Mouse (Mus musculus) lung, embryonic 14.5 days (tissue): ENCODE measurements around the gene Cdc42se1. TPM values are rescaled to one million over a fixed set of nuclear protein-coding genes. Genes with fewer than 3 reads are reported as not detected.

Experiments used
- ATAC-seq: fragments of 200-750 bp; cut with Nextera tagmentation; 2 replicates; pipeline ENCODE4 v1.8.0; 2017; ENCODE audit warnings: mild to moderate bottlenecking, moderate TSS enrichment, moderate library complexity; ENCODE audit not compliant: insufficient read depth
- DNase-seq: peaks from one replicate; pipeline ENCODE4 v3.0.0-alpha.2; 2015
- H3K27ac ChIP-seq: fragments of 300-500 bp; sonication (generic); 2 replicates; pipeline ENCODE4 v1.5.1; 2014; ENCODE audit warnings: low read depth, mild to moderate bottlenecking, moderate library complexity
- H3K27me3 ChIP-seq: fragments of 300-500 bp; sonication (generic); 2 replicates; pipeline ENCODE4 v1.6.1; 2014; ENCODE audit warnings: low read length, control low read depth; ENCODE audit not compliant: insufficient read depth
- H3K36me3 ChIP-seq: fragments of 300-500 bp; sonication (generic); 2 replicates; pipeline ENCODE4 v1.6.1; 2014; ENCODE audit warnings: control low read depth; ENCODE audit not compliant: insufficient read depth
- H3K4me1 ChIP-seq: fragments of 300-500 bp; sonication (generic); 2 replicates; pipeline ENCODE4 v1.6.1; 2014; ENCODE audit warnings: antibody characterized with exemption, control low read depth; ENCODE audit not compliant: insufficient read depth
- H3K4me2 ChIP-seq: fragments of 300-500 bp; sonication (generic); 2 replicates; pipeline ENCODE4 v1.6.1; 2014; ENCODE audit warnings: mild to moderate bottlenecking
- H3K4me3 ChIP-seq: fragments of 300-500 bp; sonication (generic); 2 replicates; pipeline ENCODE4 v1.5.1; 2014; ENCODE audit warnings: low read depth, low read length
- H3K9ac ChIP-seq: fragments of 300-500 bp; sonication (generic); 2 replicates; pipeline ENCODE4 v1.6.1; 2014
- H3K9me3 ChIP-seq: fragments of 300-500 bp; sonication (generic); 2 replicates; pipeline ENCODE4 v1.6.1; 2016; ENCODE audit warnings: low read depth, low read length, control low read depth
- CTCF ChIP-seq: IDR thresholded peaks from 2 replicates; pipeline ENCODE4 v1.5.1; 2016; ENCODE audit warnings: antibody characterized with exemption, low read depth
- WGBS: fragments of 180-500 bp; shearing (Covaris S2); extraction: QIAGEN DNeasy Blood & Tissue Kit; methylation state at CpG from one replicate; pipeline ENCODE4 v1.1.7; 2014; 5-methylcytosine and 5-hydroxymethylcytosine counted together
- polyA plus RNA-seq: library from polyadenylated mRNA; unstranded; fragments of >200 nt; fragmentation: Nextera tagmentation; extraction: Ambion mirVana; gene quantifications from 2 replicates; pipeline ENCODE4 v1.2.1, GENCODE M21; 2014

Gene Cdc42se1
- 127 and 131 TPM in 2 replicates for polyA plus RNA-seq

DNA sequence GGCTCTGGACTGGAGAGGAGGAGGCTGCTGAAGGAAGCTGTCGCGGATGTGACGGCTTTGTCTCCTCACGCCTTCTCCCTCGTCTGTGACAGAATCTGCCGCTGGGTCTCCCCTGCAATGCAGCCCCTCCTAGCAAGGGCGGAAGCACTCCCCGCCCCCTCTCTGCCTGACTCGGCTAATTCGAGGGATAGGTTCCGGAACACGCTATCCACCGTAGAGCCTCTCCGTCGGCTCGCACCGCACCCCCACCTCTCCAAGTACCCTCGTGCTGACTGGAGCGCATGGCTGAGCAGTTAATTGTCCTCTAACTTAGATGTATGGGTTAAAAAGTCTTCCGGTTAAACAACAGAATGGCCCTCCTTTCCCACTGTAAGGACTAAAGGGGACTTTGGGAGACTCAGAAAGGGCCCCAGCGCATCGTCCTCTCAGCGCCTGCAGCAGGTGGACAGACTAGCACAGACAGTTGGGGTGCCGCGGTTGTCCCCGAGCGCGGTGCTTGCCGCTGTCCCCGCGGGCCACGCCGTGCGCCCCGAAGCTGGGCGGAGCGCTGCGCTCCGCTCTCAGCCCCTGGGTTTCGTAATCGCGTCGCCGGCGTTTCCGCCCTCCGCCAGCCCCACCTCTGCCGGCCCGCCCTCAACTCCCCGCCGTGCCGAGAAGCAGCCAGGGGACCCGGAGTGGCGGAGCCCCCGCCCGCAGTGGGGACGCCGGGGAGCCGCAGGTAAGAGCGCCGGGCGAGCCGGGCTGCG, at the start of gene Cdc42se1:
Gene Cdc42se1 (plus strand): TSS at position 585 of the 746 bp plus-strand sequence.
- ATAC-seq = peak; percentile 86
- peaks cover 19% of the 10 kb centered on the region; the same call in 1 of the 2 replicates for H3K4me1 ChIP-seq
- under 1% methylated on average over 64 of the region's 64 CpGs for WGBS

DNA sequence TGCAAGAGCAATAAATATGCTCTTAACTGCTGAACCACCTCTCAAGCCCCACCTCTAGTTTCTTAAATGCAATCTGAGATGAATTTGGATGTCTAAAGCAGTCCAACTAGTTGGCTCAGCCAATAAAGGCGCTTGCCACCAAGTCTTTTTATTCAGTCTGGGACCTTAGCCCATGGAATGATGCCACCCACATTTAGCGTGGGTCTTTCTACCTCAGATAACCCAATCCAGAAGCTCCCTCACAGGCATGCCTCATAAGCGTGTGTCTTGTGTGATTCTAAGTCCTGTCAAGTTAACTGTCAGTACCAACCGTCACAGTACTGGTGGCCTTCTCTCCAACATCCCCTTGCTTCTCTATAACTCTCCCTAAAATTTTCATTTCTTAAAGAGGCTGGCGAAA, 49.6 kb upstream of the Cdc42se1 start:
- no peak for TF ChIP-seq CTCF
- no peak overlapping the region for H3K4me2 ChIP-seq
- H3K27ac ChIP-seq = no peak overlapping the region
- peaks cover 12% of the 10 kb centered on the region; the same call in 1 of the 2 replicates for H3K36me3 ChIP-seq
- no peak overlapping the region for H3K9ac ChIP-seq
- H3K9me3 ChIP-seq = no peaks in the 10 kb centered on the region
- H3K27me3 ChIP-seq = peaks cover 2% of the 10 kb centered on the region
- DNase-seq (no peak), ATAC-seq (no peak)
- no peaks in the 10 kb centered on the region for H3K4me1 ChIP-seq
- no peak overlapping the region for H3K4me3 ChIP-seq
- 76% methylated on average over 5 of the region's 5 CpGs for WGBS

More for the DNA sequence above, at the start of gene Cdc42se1:
- peak within 1 kb of the TSS; percentile 94 for H3K4me3 ChIP-seq
- H3K9me3 ChIP-seq = no peaks in the 10 kb centered on the region
- H3K4me2 ChIP-seq = peak within 1 kb of the TSS; percentile 94
- no peaks in the 10 kb centered on the region for H3K27me3 ChIP-seq
- DNase-seq = peak; percentile 94
- peak within 1 kb of the TSS; percentile 90 for H3K9ac ChIP-seq
- TF ChIP-seq CTCF = no peak
- peak within 1 kb of the TSS; percentile 98 for H3K27ac ChIP-seq
- H3K36me3 ChIP-seq = peaks cover 26% of the 10 kb centered on the region

DNA sequence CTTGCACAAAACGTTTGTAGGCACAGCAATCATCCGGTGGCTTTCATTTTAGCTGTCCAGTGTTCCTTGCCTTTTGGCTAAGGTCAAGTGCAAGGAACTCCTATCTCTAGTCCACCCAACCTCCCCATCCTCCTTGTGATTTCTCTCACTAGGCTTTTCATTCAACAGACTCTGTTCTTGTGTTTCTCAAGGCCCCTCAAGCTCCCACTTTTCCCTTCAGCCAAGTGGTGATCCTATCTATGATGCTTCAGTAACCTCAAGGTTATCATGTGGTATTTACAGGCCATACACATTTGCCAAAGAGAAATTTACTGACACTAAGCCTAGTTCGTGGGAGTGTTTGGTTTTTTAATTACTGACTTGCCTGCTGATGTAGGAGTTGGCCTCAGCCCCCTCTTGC, 48.6 kb upstream of the Cdc42se1 start:
- Histone ChIP-seq H3K27me3 (no peaks in the 10 kb centered on the region), H3K4me2 (no peak overlapping the region), H3K9me3 (no peaks in the 10 kb centered on the region), H3K4me1 (no peaks in the 10 kb centered on the region), H3K9ac (no peak overlapping the region), H3K4me3 (no peak overlapping the region), H3K27ac (no peak overlapping the region), H3K36me3 (peaks cover 19% of the 10 kb centered on the region; the same call in 1 of the 2 replicates)
- DNase-seq (no peak), ATAC-seq (no peak)
- no peak for TF ChIP-seq CTCF
- 63% methylated on average over 3 of the region's 3 CpGs for whole genome bisulfite sequencing

DNA sequence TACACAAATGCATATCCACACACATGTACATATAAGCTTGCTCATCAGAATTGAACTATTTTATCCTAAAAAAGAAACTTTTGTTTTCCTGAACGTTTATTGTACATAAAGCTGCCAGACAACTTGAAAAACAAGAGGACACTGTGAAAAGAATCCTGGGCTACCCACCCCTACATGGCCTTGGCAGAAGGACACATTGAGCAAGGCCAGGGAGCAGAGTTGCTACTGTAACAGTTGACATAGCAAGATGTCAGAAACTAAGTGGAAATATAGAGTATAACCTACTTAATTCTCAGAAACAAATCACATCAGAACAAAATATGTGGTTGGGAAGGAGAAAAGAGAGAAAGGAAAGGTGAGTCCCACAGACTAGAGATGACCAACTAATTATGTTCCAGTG, 46.7 kb upstream of the Cdc42se1 start:
- Histone ChIP-seq H3K4me3 (no peak overlapping the region), H3K9me3 (no peaks in the 10 kb centered on the region), H3K4me2 (no peak overlapping the region), H3K36me3 (peaks cover 32% of the 10 kb centered on the region), H3K4me1 (no peaks in the 10 kb centered on the region), H3K27me3 (no peaks in the 10 kb centered on the region), H3K9ac (no peak overlapping the region), H3K27ac (no peak overlapping the region)
- TF ChIP-seq CTCF = no peak
- WGBS = 62% methylated on average over 1 of the region's 1 CpGs
- DNase-seq = no peak
- no peak for ATAC-seq

DNA sequence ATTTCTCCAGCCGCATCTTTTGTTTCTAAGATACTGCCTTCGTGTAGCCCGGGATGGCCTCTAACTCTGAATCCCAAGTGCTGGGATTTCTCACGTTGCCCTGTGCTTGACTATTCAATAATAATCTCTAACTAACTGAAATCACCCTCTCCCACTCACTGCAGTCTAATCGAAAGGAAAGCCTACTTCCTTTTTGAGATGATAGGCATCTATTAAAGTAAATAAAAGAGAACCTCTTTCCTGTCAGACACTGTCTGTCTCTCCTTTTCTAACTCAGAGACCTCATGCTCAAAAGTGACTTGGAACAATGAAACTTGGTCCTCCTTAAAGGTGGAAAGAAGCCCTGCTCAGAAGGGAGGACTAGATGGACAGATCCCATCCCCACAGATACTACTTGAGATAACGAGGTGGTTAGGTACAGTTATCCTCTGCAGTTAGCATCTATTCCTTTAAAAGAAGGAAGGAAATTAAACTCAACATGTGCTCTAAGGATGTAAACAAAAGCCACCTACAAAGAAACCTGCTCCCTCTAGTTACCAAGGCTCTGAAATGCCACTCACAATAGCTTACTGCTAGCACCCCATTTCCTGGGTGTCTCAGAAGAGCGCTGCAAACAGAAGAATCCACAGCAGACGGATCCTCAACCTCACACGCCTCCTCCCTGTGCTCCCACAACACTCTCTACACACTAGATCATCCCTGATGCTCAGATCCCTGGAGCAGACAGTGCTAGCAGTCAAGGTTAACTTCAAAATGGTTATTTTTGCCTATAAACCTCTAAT, 43.5 kb upstream of the Cdc42se1 start:
- Histone ChIP-seq H3K4me3 (no peak overlapping the region), H3K9me3 (no peaks in the 10 kb centered on the region), H3K27me3 (no peaks in the 10 kb centered on the region), H3K9ac (no peak overlapping the region), H3K4me2 (no peak overlapping the region), H3K36me3 (peaks cover 64% of the 10 kb centered on the region), H3K27ac (no peak overlapping the region), H3K4me1 (no peaks in the 10 kb centered on the region)
- ATAC-seq = no peak
- no peak for DNase-seq
- WGBS = 83% methylated on average over 9 of the region's 9 CpGs
- TF ChIP-seq CTCF = no peak

DNA sequence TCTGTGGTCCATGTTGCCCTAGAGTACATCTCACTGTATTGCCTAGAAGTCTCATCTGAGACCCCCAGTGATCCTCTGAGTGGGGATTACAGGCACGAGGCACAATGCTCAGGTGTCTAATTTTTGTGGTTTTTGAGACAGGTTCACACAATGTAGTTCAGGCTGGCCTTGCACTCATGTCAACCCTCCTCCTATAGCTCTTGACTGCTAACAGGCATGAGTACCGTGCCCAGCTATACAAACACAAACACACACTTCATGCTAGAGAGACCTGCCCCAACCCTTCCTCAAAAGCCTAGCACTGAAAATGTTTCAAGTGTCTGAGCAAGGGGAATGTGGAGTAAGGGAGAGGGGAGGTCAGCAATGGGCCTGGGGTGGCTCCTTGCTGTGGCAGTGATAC, 42.4 kb upstream of the Cdc42se1 start:
- H3K27me3 ChIP-seq = no peaks in the 10 kb centered on the region
- ATAC-seq (0 out of 2 replicates have a peak, but pooled peaks have one; percentile 24), DNase-seq (no peak)
- no peaks in the 10 kb centered on the region for H3K9me3 ChIP-seq
- no peak overlapping the region for H3K4me3 ChIP-seq
- WGBS = 68% methylated on average over 2 of the region's 2 CpGs
- H3K4me2 ChIP-seq = no peak overlapping the region
- H3K36me3 ChIP-seq = peaks cover 73% of the 10 kb centered on the region
- H3K4me1 ChIP-seq = no peaks in the 10 kb centered on the region
- TF ChIP-seq CTCF = no peak
- no peak overlapping the region for H3K9ac ChIP-seq
- H3K27ac ChIP-seq = no peak overlapping the region

DNA sequence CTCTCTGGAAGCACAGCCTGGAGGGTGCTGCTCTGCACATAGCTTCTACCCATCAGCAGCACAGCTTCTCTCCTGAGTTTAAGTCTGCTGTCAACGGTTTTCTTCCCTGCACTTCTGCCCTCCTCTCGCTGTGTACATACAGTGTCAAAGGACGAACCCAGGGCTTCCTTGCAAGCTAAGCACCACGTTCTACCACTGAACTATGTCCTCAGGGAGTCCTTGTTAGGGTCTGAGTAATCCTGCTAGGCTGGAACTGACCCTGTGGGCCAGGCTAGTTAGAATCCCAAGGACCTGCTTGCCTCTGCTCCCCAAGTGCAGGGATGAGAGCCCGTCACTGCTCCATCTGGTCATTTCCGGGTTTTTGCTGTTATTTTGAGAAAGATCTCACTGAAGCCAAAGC, 41.6 kb upstream of the Cdc42se1 start:
- Histone ChIP-seq H3K4me3 (no peak overlapping the region), H3K4me2 (no peak overlapping the region), H3K27ac (no peak overlapping the region), H3K36me3 (peaks cover 77% of the 10 kb centered on the region), H3K4me1 (no peaks in the 10 kb centered on the region), H3K9ac (no peak overlapping the region), H3K9me3 (no peaks in the 10 kb centered on the region), H3K27me3 (no peaks in the 10 kb centered on the region)
- DNase-seq (no peak), ATAC-seq (no peak)
- WGBS = 72% methylated on average over 6 of the region's 6 CpGs
- no peak for TF ChIP-seq CTCF
